Mouse (Mus musculus) CH12.LX (cell line): ENCODE measurements around the gene Spata7.

Experiments used
- CTCF ChIP-seq, 2 experiments: IDR thresholded peaks in 1 of 2; conservative IDR thresholded peaks in 1 of 2; 2 replicates each; pipeline ENCODE4 v1.5.1; 2011 to 2012; ENCODE audit warnings: low read depth in 2 of 2, low read length in 2 of 2, improper control_type of control experiment in 1 of 2, inconsistent platforms in 1 of 2, mild to moderate bottlenecking in 1 of 2, moderate library complexity in 1 of 2
- ELF1 ChIP-seq: IDR thresholded peaks from 2 replicates; pipeline ENCODE4 v1.6.1; 2014; ENCODE audit warnings: low read depth, mild to moderate bottlenecking, inconsistent platforms, low read length, improper control_type of control experiment
- HCFC1 ChIP-seq: IDR thresholded peaks from 2 replicates; pipeline ENCODE4 v1.6.1; 2012; ENCODE audit warnings: low read depth, mild to moderate bottlenecking, inconsistent platforms, low read length, improper control_type of control experiment
- IRF4 ChIP-seq: IDR thresholded peaks from 2 replicates; pipeline ENCODE4 v1.6.1; 2014; ENCODE audit warnings: low read depth, mild to moderate bottlenecking, inconsistent platforms, low read length, improper control_type of control experiment
- KAT2A ChIP-seq: IDR thresholded peaks from 2 replicates; pipeline ENCODE4 v1.6.1; 2012; ENCODE audit warnings: low read length, improper control_type of control experiment, inconsistent platforms; ENCODE audit not compliant: insufficient replicate concordance
- POLR2A ChIP-seq: IDR thresholded peaks from 2 replicates; pipeline ENCODE4 v1.6.1; 2011; ENCODE audit warnings: low read depth, mild to moderate bottlenecking, improper control_type of control experiment, low read length
- ZC3H11A ChIP-seq: IDR thresholded peaks from 2 replicates; pipeline ENCODE4 v1.6.1; 2012; ENCODE audit warnings: low read depth, mild to moderate bottlenecking, inconsistent platforms, low read length, improper control_type of control experiment

- no peak for TF ChIP-seq POLR2A
- TF ChIP-seq ZC3H11A: no peak
- TF ChIP-seq IRF4: peak; percentile 83
- no peak for TF ChIP-seq CTCF (conservative IDR thresholded peaks at IDR 0.05 in 1 of 2, IDR thresholded peaks at IDR 0.05 in 1 of 2; ENCODE audit: low read depth in 2 of 2, low read length in 2 of 2)
- no peak for TF ChIP-seq ELF1
- TF ChIP-seq HCFC1: no peak
- TF ChIP-seq KAT2A: no peak
Observed at GRCm38 (mm10) chr12:98605264-98605663, 22.7 kb upstream of the Spata7 start.
